Mouse (Mus musculus): ENCODE measurements around the gene Catsperd. TPM values are rescaled to one million over a fixed set of nuclear protein-coding genes. Genes with fewer than 3 reads are reported as not detected.

Catsperd gene
- polyA plus RNA-seq, 1 experiment from 2014 or later: 0.93 TPM

- H3K4me1 ChIP-seq: no peaks in the 10 kb centered on the region
- no peak overlapping the region for H3K9ac ChIP-seq
- H3K4me2 ChIP-seq (replicated peaks): no peak overlapping the region
- H3K36me3 ChIP-seq: peaks cover 96% of the 10 kb centered on the region
- H3K9me3 ChIP-seq: no peaks in the 10 kb centered on the region
- H3K27ac ChIP-seq: no peak overlapping the region
- ATAC-seq (ENCODE audit: low FRiP score, low read depth): no peak
- 89% methylated on average over 4 of the region's 4 CpGs for WGBS
- no peaks in the 10 kb centered on the region for H3K27me3 ChIP-seq (replicated peaks)
- no peak overlapping the region for H3K4me3 ChIP-seq
Measured at GRCm38 (mm10) chr17:56703038-56703437, 75.1 kb downstream of the Catsperd start.

- H3K4me1 ChIP-seq: no peaks in the 10 kb centered on the region
- ATAC-seq (ENCODE audit: low FRiP score, low read depth): no peak
- 95% methylated on average over 1 of the region's 1 CpGs for WGBS
- H3K27ac ChIP-seq: no peak overlapping the region
- no peaks in the 10 kb centered on the region for H3K27me3 ChIP-seq (replicated peaks)
- H3K9ac ChIP-seq: no peak overlapping the region
- no peak overlapping the region for H3K4me2 ChIP-seq (replicated peaks)
- peaks cover 96% of the 10 kb centered on the region for H3K36me3 ChIP-seq
- no peak overlapping the region for H3K4me3 ChIP-seq
- H3K9me3 ChIP-seq: no peaks in the 10 kb centered on the region
Measured at GRCm38 (mm10) chr17:56706515-56706914, 78.6 kb downstream of the Catsperd start.

- Histone ChIP-seq H3K9ac (no peak overlapping the region), H3K36me3 (peaks cover 93% of the 10 kb centered on the region), H3K4me3 (no peak overlapping the region), H3K4me2 (replicated peaks) (no peak overlapping the region), H3K27me3 (replicated peaks) (no peaks in the 10 kb centered on the region), H3K4me1 (no peaks in the 10 kb centered on the region), H3K27ac (no peak overlapping the region), H3K9me3 (no peaks in the 10 kb centered on the region)
- ATAC-seq (ENCODE audit: low FRiP score, low read depth): no peak
- WGBS: 85% methylated on average over 4 of the region's 4 CpGs
Measured at GRCm38 (mm10) chr17:56708692-56709091, 80.7 kb downstream of the Catsperd start.

GRCm38 (mm10) chr17:56709708-56710107 is 81.8 kb downstream of the Catsperd start:
- H3K9me3 ChIP-seq: no peaks in the 10 kb centered on the region
- H3K27me3 ChIP-seq (replicated peaks): no peaks in the 10 kb centered on the region
- no peak overlapping the region for H3K9ac ChIP-seq
- peaks cover 84% of the 10 kb centered on the region for H3K36me3 ChIP-seq
- ATAC-seq (ENCODE audit: low FRiP score, low read depth): no peak
- H3K27ac ChIP-seq: no peak overlapping the region
- H3K4me1 ChIP-seq: no peaks in the 10 kb centered on the region
- no peak overlapping the region for H3K4me3 ChIP-seq
- 87% methylated on average over 3 of the region's 3 CpGs for WGBS
- H3K4me2 ChIP-seq (replicated peaks): no peak overlapping the region

Other genes starting within 250 kb of the Catsperd start
- gene Ptprs, start 151.7 kb upstream of the Catsperd start, polyA plus RNA-seq (2016; fragmentation: Nextera tagmentation; extraction: Ambion mirVana): 294 and 314 TPM in 2 replicates
- gene Znrf4, start 115.7 kb upstream of the Catsperd start, polyA plus RNA-seq (2016; fragmentation: Nextera tagmentation; extraction: Ambion mirVana): not detected in 2 replicates
- gene Gm20219, start 73.8 kb upstream of the Catsperd start, polyA plus RNA-seq (2016; fragmentation: Nextera tagmentation; extraction: Ambion mirVana): 1.1 and 1.4 TPM in 2 replicates
- gene Safb2, start 43.6 kb upstream of the Catsperd start, polyA plus RNA-seq (2016; fragmentation: Nextera tagmentation; extraction: Ambion mirVana): 87.1 and 90.5 TPM in 2 replicates
- gene Safb, start 43.3 kb upstream of the Catsperd start, polyA plus RNA-seq (2016; fragmentation: Nextera tagmentation; extraction: Ambion mirVana): 140 and 162 TPM in 2 replicates
- gene 2410015M20Rik, start 18.4 kb upstream of the Catsperd start, polyA plus RNA-seq (2016; fragmentation: Nextera tagmentation; extraction: Ambion mirVana): 192 and 202 TPM in 2 replicates
- 1,187 and 1,201 TPM in 2 replicates for gene Rpl36, start 14.7 kb upstream of the Catsperd start, polyA plus RNA-seq (2016; fragmentation: Nextera tagmentation; extraction: Ambion mirVana)
- 53.7 and 54.3 TPM in 2 replicates for gene Lonp1, start 1.3 kb upstream of the Catsperd start, polyA plus RNA-seq (2016; fragmentation: Nextera tagmentation; extraction: Ambion mirVana)
- 105 and 106 TPM in 2 replicates for gene Ranbp3, start 45.2 kb downstream of the Catsperd start, polyA plus RNA-seq (2016; fragmentation: Nextera tagmentation; extraction: Ambion mirVana)
- 404 and 428 TPM in 2 replicates for gene Ndufa11, start 89.6 kb downstream of the Catsperd start, polyA plus RNA-seq (2016; fragmentation: Nextera tagmentation; extraction: Ambion mirVana)
- 15.0 and 16.3 TPM in 2 replicates for gene Vmac, start 89.9 kb downstream of the Catsperd start, polyA plus RNA-seq (2016; fragmentation: Nextera tagmentation; extraction: Ambion mirVana)
- gene Nrtn, start 129.4 kb downstream of the Catsperd start, polyA plus RNA-seq (2016; fragmentation: Nextera tagmentation; extraction: Ambion mirVana): 3.4 and 3.7 TPM in 2 replicates
- gene Dus3l, start 136.6 kb downstream of the Catsperd start, polyA plus RNA-seq (2016; fragmentation: Nextera tagmentation; extraction: Ambion mirVana): 49.3 and 54.3 TPM in 2 replicates
- gene Prr22, start 142.1 kb downstream of the Catsperd start, polyA plus RNA-seq (2016; fragmentation: Nextera tagmentation; extraction: Ambion mirVana): 1.6 and 1.8 TPM in 2 replicates
- gene Rfx2, start 202.9 kb downstream of the Catsperd start, polyA plus RNA-seq (2016; fragmentation: Nextera tagmentation; extraction: Ambion mirVana): 4.9 and 6.0 TPM in 2 replicates
- gene Acsbg2, start 246.3 kb downstream of the Catsperd start, polyA plus RNA-seq (2016; fragmentation: Nextera tagmentation; extraction: Ambion mirVana): not detected in 2 replicates
- 0.16 and 0.42 TPM in 2 replicates for gene 1700061G19Rik, start 247.3 kb downstream of the Catsperd start, polyA plus RNA-seq (2016; fragmentation: Nextera tagmentation; extraction: Ambion mirVana)

Measured in neural tube, embryonic 12.5 days (tissue).